Mouse (Mus musculus) gastrocnemius, postnatal 25 days (tissue): ENCODE data around the gene Poc1a. TPM values are rescaled to one million over a fixed set of nuclear protein-coding genes. Genes with fewer than 3 reads are reported as not detected.

Experiments
- DNase-seq: peaks from one replicate; pipeline ENCODE4 v3.0.0; 2022
- total RNA-seq, 2 experiments: library from RNA; stranded (reverse); gene quantifications; 1 replicate in 1 of 2; 2 replicates in 1 of 2; pipeline ENCODE4 v1.2.3; 2021

The Poc1a gene
- total RNA-seq, 2 experiments from 2014 or later = 0.90 to 2.1 TPM

GRCm38 (mm10) chr9:106368112-106368717 lies 87.4 kb downstream of the Poc1a start, which contains the start of gene Dusp7:
Dusp7 (plus strand) TSS chr9:106368632.
- peak; percentile 90 for DNase-seq

- DNase-seq = peak; percentile 60
Observed at GRCm38 (mm10) chr9:106368831-106369501, 88.1 kb downstream of the Poc1a start.

GRCm38 (mm10) chr9:106369801-106370485 lies 89.1 kb downstream of the Poc1a start:
- peak; percentile 57 for DNase-seq

- DNase-seq = no peak
Observed at GRCm38 (mm10) chr9:106370620-106371383, 89.9 kb downstream of the Poc1a start.

GRCm38 (mm10) chr9:106371384-106371671 lies 90.5 kb downstream of the Poc1a start:
- no peak for DNase-seq

GRCm38 (mm10) chr9:106371776-106372175 lies 90.9 kb downstream of the Poc1a start:
- peak; percentile 92 for DNase-seq

- DNase-seq = no peak
Observed at GRCm38 (mm10) chr9:106372431-106373412, 91.9 kb downstream of the Poc1a start.

- no peak for DNase-seq
Observed at GRCm38 (mm10) chr9:106373973-106374372, 93.1 kb downstream of the Poc1a start.

GRCm38 (mm10) chr9:106377247-106377646 lies 96.4 kb downstream of the Poc1a start:
- no peak for DNase-seq

GRCm38 (mm10) chr9:106378045-106378444 lies 97.2 kb downstream of the Poc1a start:
- DNase-seq = no peak

GRCm38 (mm10) chr9:106378753-106379152 lies 97.9 kb downstream of the Poc1a start:
- DNase-seq = no peak

GRCm38 (mm10) chr9:106386181-106386864 lies 105.5 kb downstream of the Poc1a start:
- peak; percentile 76 for DNase-seq

GRCm38 (mm10) chr9:106392828-106393527 lies 112.1 kb downstream of the Poc1a start:
- no peak for DNase-seq

GRCm38 (mm10) chr9:106393548-106393947 lies 112.7 kb downstream of the Poc1a start:
- DNase-seq = no peak

- DNase-seq = no peak
Observed at GRCm38 (mm10) chr9:106394649-106395602, 114.1 kb downstream of the Poc1a start.

GRCm38 (mm10) chr9:106397733-106398132 lies 116.9 kb downstream of the Poc1a start:
- no peak for DNase-seq

GRCm38 (mm10) chr9:106398667-106399311 lies 117.9 kb downstream of the Poc1a start:
- no peak for DNase-seq

- no peak for DNase-seq
Observed at GRCm38 (mm10) chr9:106399808-106400207, 118.9 kb downstream of the Poc1a start.
